Mouse (Mus musculus) effector memory CD4-positive, alpha-beta T cell, adult 5 months (primary cell): Measurements from ENCODE around the gene Map3k7. TPM values are rescaled to one million over a fixed set of nuclear protein-coding genes. Genes with fewer than 3 reads are reported as not detected.

Source experiments
- polyA plus RNA-seq: library from polyadenylated mRNA; unstranded; fragments of 100-300 nt; shearing (Covaris generic); gene quantifications from one replicate; pipeline ENCODE4 v1.2.1, GENCODE M21; 2017

Map3k7 gene
- polyA plus RNA-seq = 52.8 TPM

GRCm38 (mm10) chr4:31963354-31964193 lies at the start of gene Map3k7:
TSS of gene Map3k7 (plus strand) at chr4:31964097.

